Mouse (Mus musculus) lung, postnatal 0 days (tissue): ENCODE data around the gene Tfcp2.

ENCODE experiments used
- CTCF ChIP-seq: IDR thresholded peaks from 2 replicates; pipeline ENCODE4 v1.5.1; 2016; ENCODE audit warnings: antibody characterized with exemption, mild to moderate bottlenecking
- EP300 ChIP-seq: IDR thresholded peaks from 2 replicates; pipeline ENCODE4 v1.6.1; 2016; ENCODE audit warnings: antibody characterized with exemption, mild to moderate bottlenecking, control low read depth

- TF ChIP-seq EP300, result no peak
- TF ChIP-seq CTCF, result no peak
Observed at GRCm38 (mm10) chr15:100551326-100552307, at the start of gene Tfcp2.
